Mouse (Mus musculus) heart, embryonic 14.5 days (tissue): ENCODE measurements around the gene Arrb2. TPM values are rescaled to one million over a fixed set of nuclear protein-coding genes. Genes with fewer than 3 reads are reported as not detected.

Experiments used
- ATAC-seq: fragments of 200-750 bp; cut with Nextera tagmentation; 2 replicates; pipeline ENCODE4 v1.8.0; 2017; ENCODE audit warnings: low read depth, moderate TSS enrichment; ENCODE audit not compliant: insufficient number of reproducible peaks, insufficient read depth, low FRiP score
- H3K27ac ChIP-seq, 2 experiments: fragments of 200-500 bp in 1 of 2; fragments of 300-500 bp in 1 of 2; sonication (generic) in 1 of 2; replicated peaks in 1 of 2; 2 replicates each; pipeline ENCODE4 v1.5.1; 2012 to 2014; ENCODE audit warnings: low read depth in 2 of 2, low read length in 2 of 2, control low read depth in 1 of 2, mild to moderate bottlenecking in 1 of 2, mixed read lengths in 1 of 2; ENCODE audit not compliant: control insufficient read depth in 1 of 2, insufficient read depth in 1 of 2
- H3K27me3 ChIP-seq: fragments of 300-500 bp; sonication (generic); 2 replicates; pipeline ENCODE4 v1.6.1; 2014; ENCODE audit warnings: mild to moderate bottlenecking, low read length, control low read depth; ENCODE audit not compliant: control insufficient read depth, insufficient read depth
- H3K36me3 ChIP-seq: fragments of 300-500 bp; sonication (generic); 2 replicates; pipeline ENCODE4 v1.6.1; 2014; ENCODE audit warnings: mild to moderate bottlenecking, control low read depth, low read length, mixed read lengths; ENCODE audit not compliant: control insufficient read depth, insufficient read depth
- H3K4me1 ChIP-seq, 2 experiments: fragments of 200-500 bp in 1 of 2; fragments of 300-500 bp in 1 of 2; sonication (generic) in 1 of 2; 2 replicates each; pipeline ENCODE4 v1.6.1; 2012 to 2014; ENCODE audit warnings: low read length in 2 of 2, control low read depth in 1 of 2, mixed read lengths in 1 of 2; ENCODE audit not compliant: control insufficient read depth in 2 of 2, insufficient read depth in 2 of 2
- H3K4me2 ChIP-seq: fragments of 300-500 bp; sonication (generic); 2 replicates; pipeline ENCODE4 v1.6.1; 2014; ENCODE audit warnings: mild to moderate bottlenecking, low read length
- H3K4me3 ChIP-seq, 2 experiments: fragments of 200-500 bp in 1 of 2; fragments of 300-500 bp in 1 of 2; sonication (generic) in 1 of 2; 2 replicates each; pipeline ENCODE4 v1.5.1; 2012 to 2014; ENCODE audit warnings: low read length in 2 of 2, mild to moderate bottlenecking in 2 of 2, control low read depth in 1 of 2, low read depth in 1 of 2, moderate library complexity in 1 of 2; ENCODE audit not compliant: control insufficient read depth in 1 of 2, insufficient read depth in 1 of 2
- H3K9ac ChIP-seq: fragments of 300-500 bp; sonication (generic); 2 replicates; pipeline ENCODE4 v1.6.1; 2014; ENCODE audit warnings: mild to moderate bottlenecking, low read length
- H3K9me3 ChIP-seq: fragments of 300-500 bp; sonication (generic); 2 replicates; pipeline ENCODE4 v1.6.1; 2016; ENCODE audit warnings: low read length, control low read depth; ENCODE audit not compliant: control insufficient read depth
- WGBS: fragments of 180-500 bp; shearing (Covaris S2); extraction: QIAGEN DNeasy Blood & Tissue Kit; methylation state at CpG from one replicate; pipeline ENCODE4 v1.1.7; 2014; 5-methylcytosine and 5-hydroxymethylcytosine counted together
- polyA plus RNA-seq: library from polyadenylated mRNA; unstranded; fragments of >200 nt; fragmentation: Nextera tagmentation; extraction: Ambion mirVana; gene quantifications from 2 replicates; pipeline ENCODE4 v1.2.1, GENCODE M21; 2014

Gene Arrb2
- polyA plus RNA-seq, 1 experiment from 2014 or later = 8.6 TPM

GRCm38 (mm10) chr11:70433569-70433943, 1.1 kb downstream of the Arrb2 start:
- H3K4me3 ChIP-seq = peak overlapping the region in 1 of 2 experiments; percentile 69; a peak in 2 of 4 replicates
- H3K9ac ChIP-seq = no peak overlapping the region
- WGBS = 71% methylated on average over 1 of the region's 1 CpGs
- H3K4me1 ChIP-seq = peaks cover 6 to 7% of the 10 kb centered on the region in 2 experiments; a peak in 2 of 4 replicates
- peak overlapping the region; percentile 93 for H3K4me2 ChIP-seq
- no peaks in the 10 kb centered on the region for H3K9me3 ChIP-seq
- no peak overlapping the region for H3K27ac ChIP-seq
- no peak for ATAC-seq
- H3K27me3 ChIP-seq = no peaks in the 10 kb centered on the region
- peaks cover 28% of the 10 kb centered on the region for H3K36me3 ChIP-seq

GRCm38 (mm10) chr11:70433951-70434350, 1.5 kb downstream of the Arrb2 start:
- Histone ChIP-seq H3K4me2 (peak overlapping the region; percentile 93), H3K9ac (no peak overlapping the region), H3K4me3 (no peak overlapping the region), H3K27ac (no peak overlapping the region), H3K36me3 (peaks cover 31% of the 10 kb centered on the region), H3K9me3 (no peaks in the 10 kb centered on the region), H3K4me1 (peaks cover 6 to 7% of the 10 kb centered on the region in 2 experiments; a peak in 2 of 4 replicates), H3K27me3 (no peaks in the 10 kb centered on the region)
- 90% methylated on average over 3 of the region's 3 CpGs for WGBS
- no peak for ATAC-seq

GRCm38 (mm10) chr11:70435476-70435875, 3.0 kb downstream of the Arrb2 start:
- H3K4me2 ChIP-seq = no peak overlapping the region
- no peaks in the 10 kb centered on the region for H3K9me3 ChIP-seq
- no peak overlapping the region for H3K9ac ChIP-seq
- H3K36me3 ChIP-seq = peaks cover 47% of the 10 kb centered on the region
- ATAC-seq = no peak
- no peak overlapping the region for H3K4me3 ChIP-seq
- H3K27me3 ChIP-seq = no peaks in the 10 kb centered on the region
- H3K27ac ChIP-seq = no peak overlapping the region
- WGBS = 73% methylated on average over 5 of the region's 5 CpGs
- peaks cover 6 to 7% of the 10 kb centered on the region in 2 experiments; a peak in 2 of 4 replicates for H3K4me1 ChIP-seq

- ATAC-seq = no peak
- Histone ChIP-seq H3K4me1 (peaks cover 6 to 7% of the 10 kb centered on the region in 2 experiments; a peak in 2 of 4 replicates), H3K4me3 (no peak overlapping the region), H3K27me3 (no peaks in the 10 kb centered on the region), H3K9me3 (no peaks in the 10 kb centered on the region), H3K27ac (no peak overlapping the region), H3K4me2 (no peak overlapping the region), H3K36me3 (peaks cover 53% of the 10 kb centered on the region), H3K9ac (no peak overlapping the region)
- 71% methylated on average over 6 of the region's 6 CpGs for WGBS
Observed at GRCm38 (mm10) chr11:70437426-70437825, 5.0 kb downstream of the Arrb2 start.

GRCm38 (mm10) chr11:70438728-70439374, 6.4 kb downstream of the Arrb2 start:
- no peak overlapping the region for H3K4me3 ChIP-seq
- H3K27me3 ChIP-seq = no peaks in the 10 kb centered on the region
- no peak overlapping the region for H3K4me2 ChIP-seq
- H3K9me3 ChIP-seq = no peaks in the 10 kb centered on the region
- H3K9ac ChIP-seq = no peak overlapping the region
- WGBS = 82% methylated on average over 7 of the region's 7 CpGs
- H3K27ac ChIP-seq = no peak overlapping the region
- H3K36me3 ChIP-seq = peaks cover 53% of the 10 kb centered on the region
- no peak for ATAC-seq
- no peaks in the 10 kb centered on the region for H3K4me1 ChIP-seq

GRCm38 (mm10) chr11:70440637-70441036, 8.2 kb downstream of the Arrb2 start:
- Histone ChIP-seq H3K9me3 (no peaks in the 10 kb centered on the region), H3K4me1 (no peaks in the 10 kb centered on the region), H3K27me3 (no peaks in the 10 kb centered on the region), H3K36me3 (peaks cover 53% of the 10 kb centered on the region), H3K4me2 (no peak overlapping the region), H3K4me3 (no peak overlapping the region), H3K27ac (no peak overlapping the region), H3K9ac (no peak overlapping the region)
- no peak for ATAC-seq
- 92% methylated on average over 4 of the region's 4 CpGs for WGBS

- WGBS = 85% methylated on average over 7 of the region's 7 CpGs
Observed at GRCm38 (mm10) chr11:70441882-70442281, 9.4 kb downstream of the Arrb2 start.

GRCm38 (mm10) chr11:70443964-70444363, 11.5 kb downstream of the Arrb2 start:
- Histone ChIP-seq H3K9ac (no peak overlapping the region), H3K27ac (no peak overlapping the region), H3K4me2 (no peak overlapping the region), H3K27me3 (no peaks in the 10 kb centered on the region), H3K9me3 (no peaks in the 10 kb centered on the region), H3K36me3 (peaks cover 22% of the 10 kb centered on the region), H3K4me3 (no peak overlapping the region), H3K4me1 (no peaks in the 10 kb centered on the region; a peak in 1 of 4 replicates)
- WGBS = 70% methylated on average over 3 of the region's 3 CpGs
- no peak for ATAC-seq

More at GRCm38 (mm10) chr11:70441882-70442281, 9.4 kb downstream of the Arrb2 start:
- Histone ChIP-seq H3K4me1 (no peaks in the 10 kb centered on the region; a peak in 1 of 4 replicates), H3K9ac (no peak overlapping the region), H3K27ac (no peak overlapping the region), H3K4me2 (no peak overlapping the region), H3K27me3 (no peaks in the 10 kb centered on the region), H3K9me3 (no peaks in the 10 kb centered on the region), H3K4me3 (no peak overlapping the region), H3K36me3 (peaks cover 43% of the 10 kb centered on the region)
- no peak for ATAC-seq
